Comparison of ENCODE assay signal across 8 mouse cellular contexts in genomic region chr1:161037026-161037425, GRCm38 (mm10). TPM values are rescaled to one million over a fixed set of nuclear protein-coding genes. Genes with fewer than 3 reads are reported as not detected.
DNase-seq lines count a peak whose midpoint lies in the region; ATAC-seq lines count a peak whose summit lies in the region.

No protein-coding gene starts in this region.

- WGBS in heart, embryonic 10.5 days = 4% methylated on average over 1 of the region's 1 CpGs
- WGBS in hindbrain, embryonic 11.5 days = 0% methylated on average over 1 of the region's 1 CpGs
- 0% methylated on average over 1 of the region's 1 CpGs for WGBS in midbrain, embryonic 11.5 days

- H3K4me3 ChIP-seq in heart, embryonic 10.5 days = peak overlapping the region; percentile 80
- peak overlapping the region; percentile 62 for H3K4me3 ChIP-seq in hindbrain, embryonic 11.5 days (ENCODE audit: low read depth, low read length)
- peak overlapping the region; percentile 70 for H3K4me3 ChIP-seq in midbrain, embryonic 11.5 days (ENCODE audit: low read depth, low read length)

- H3K9me3 ChIP-seq in heart, embryonic 10.5 days = no peaks in the 10 kb centered on the region
- H3K9me3 ChIP-seq in hindbrain, embryonic 11.5 days (ENCODE audit: control insufficient read depth, low read length) = no peaks in the 10 kb centered on the region
- no peaks in the 10 kb centered on the region for H3K9me3 ChIP-seq in midbrain, embryonic 11.5 days (ENCODE audit: control insufficient read depth, low read length)

- H3K4me1 ChIP-seq in heart, embryonic 10.5 days = peaks cover 4% of the 10 kb centered on the region; the same call in 1 of the 2 replicates
- H3K4me1 ChIP-seq in hindbrain, embryonic 11.5 days (replicated peaks; ENCODE audit: control insufficient read depth, insufficient read depth, low read length) = no peaks in the 10 kb centered on the region
- H3K4me1 ChIP-seq in midbrain, embryonic 11.5 days (ENCODE audit: control insufficient read depth, insufficient read depth, low read length) = peaks cover 17% of the 10 kb centered on the region

- H3K27ac ChIP-seq in heart, embryonic 10.5 days = peak overlapping the region; percentile 98
- peak overlapping the region; percentile 82; the same call in 1 of the 2 replicates for H3K27ac ChIP-seq in hindbrain, embryonic 11.5 days (ENCODE audit: low read depth, low read length)
- H3K27ac ChIP-seq in midbrain, embryonic 11.5 days (ENCODE audit: low read depth, low read length) = peak overlapping the region; percentile 12; the same call in 1 of the 2 replicates

- no peak for ATAC-seq in hindbrain, embryonic 11.5 days (ENCODE audit: low FRiP score)
- ATAC-seq in midbrain, embryonic 11.5 days (ENCODE audit: low FRiP score) = no peak

- DNase-seq in heart, embryonic 10.5 days (ENCODE audit: low spot score) = no peak
- no peak for DNase-seq in heart, adult 9 months (ENCODE audit: low spot score in 2 of 2)
- peak; percentile 32 for DNase-seq in MEL-GATA-1-ER (ENCODE audit: extremely low read depth, low read depth)
- DNase-seq in hindbrain, embryonic 11.5 days (ENCODE audit: low spot score) = peak; percentile 3
- peak; percentile 85 for DNase-seq in midbrain, embryonic 11.5 days (ENCODE audit: low spot score, missing footprints)
- no peak for DNase-seq in layer of hippocampus, postnatal 14 days (ENCODE audit: low spot score in 2 of 2)
- DNase-seq in urinary bladder, postnatal 4 days (ENCODE audit: low spot score in 2 of 2) = no peak
- no peak for DNase-seq in urinary bladder, adult 2 months (ENCODE audit: low spot score)

- peaks cover 48% of the 10 kb centered on the region for H3K36me3 ChIP-seq in heart, embryonic 10.5 days
- no peaks in the 10 kb centered on the region for H3K36me3 ChIP-seq in hindbrain, embryonic 11.5 days (ENCODE audit: control insufficient read depth, insufficient read depth, low read length)
- peaks cover 9% of the 10 kb centered on the region; the same call in 1 of the 2 replicates for H3K36me3 ChIP-seq in midbrain, embryonic 11.5 days (ENCODE audit: control insufficient read depth, insufficient read depth, low read length)

- no peaks in the 10 kb centered on the region for H3K27me3 ChIP-seq in heart, embryonic 10.5 days (ENCODE audit: insufficient read depth, poor library complexity, severe bottlenecking)
- no peaks in the 10 kb centered on the region for H3K27me3 ChIP-seq in hindbrain, embryonic 11.5 days (ENCODE audit: control insufficient read depth, insufficient read depth, low read length)
- H3K27me3 ChIP-seq in midbrain, embryonic 11.5 days (ENCODE audit: control insufficient read depth, insufficient read depth, low read length) = no peaks in the 10 kb centered on the region

- H3K4me2 ChIP-seq in hindbrain, embryonic 11.5 days (replicated peaks; ENCODE audit: low read depth, low read length) = peak overlapping the region; percentile 76
- peak overlapping the region; percentile 92 for H3K4me2 ChIP-seq in midbrain, embryonic 11.5 days

- H3K9ac ChIP-seq in hindbrain, embryonic 11.5 days (ENCODE audit: low read depth, low read length) = peak overlapping the region; percentile 91
- H3K9ac ChIP-seq in midbrain, embryonic 11.5 days (ENCODE audit: low read length) = peak overlapping the region; percentile 87

RNA-seq across cellular contexts. Expression of gene Zbtb37, which starts 2.4 kb away (rescaled TPM):
- polyA plus RNA-seq in heart, embryonic 10.5 days (2016; fragmentation: Nextera tagmentation; extraction: Ambion mirVana) = 6.9 and 8.7 TPM in 2 replicates
- polyA plus RNA-seq in hindbrain, embryonic 11.5 days (2014; fragmentation: Nextera tagmentation; extraction: Ambion mirVana) = 8.6 and 15.1 TPM in 2 replicates
- polyA plus RNA-seq in midbrain, embryonic 11.5 days (2014; fragmentation: Nextera tagmentation; extraction: Ambion mirVana) = 10.7 and 15.0 TPM in 2 replicates
- total RNA-seq in layer of hippocampus, postnatal 14 days (2021) = 10 to 100 TPM; 15.7 to 19.2 TPM
- polyA plus RNA-seq in urinary bladder, adult 2 months (2012; rRNA removed) = 4.1 and 4.2 TPM in 2 replicates

RNA-seq across cellular contexts. Expression of gene Dars2, which starts 33.4 kb away (rescaled TPM):
- 47.8 and 57.3 TPM in 2 replicates for polyA plus RNA-seq in heart, embryonic 10.5 days (2016; fragmentation: Nextera tagmentation; extraction: Ambion mirVana)
- 43.2 and 51.5 TPM in 2 replicates for polyA plus RNA-seq in hindbrain, embryonic 11.5 days (2014; fragmentation: Nextera tagmentation; extraction: Ambion mirVana)
- 56.3 and 58.7 TPM in 2 replicates for polyA plus RNA-seq in midbrain, embryonic 11.5 days (2014; fragmentation: Nextera tagmentation; extraction: Ambion mirVana)
- 10 to 100 TPM; 27.0 TPM for total RNA-seq in layer of hippocampus, postnatal 14 days (2021)
- polyA plus RNA-seq in urinary bladder, adult 2 months (2012; rRNA removed) = 17.0 and 17.9 TPM in 2 replicates

RNA-seq across cellular contexts. Expression of gene Cenpl, which starts 33.5 kb away (rescaled TPM):
- polyA plus RNA-seq in heart, embryonic 10.5 days (2016; fragmentation: Nextera tagmentation; extraction: Ambion mirVana) = 21.6 and 25.5 TPM in 2 replicates
- polyA plus RNA-seq in hindbrain, embryonic 11.5 days (2014; fragmentation: Nextera tagmentation; extraction: Ambion mirVana) = 36.5 and 38.8 TPM in 2 replicates
- 41.6 and 45.8 TPM in 2 replicates for polyA plus RNA-seq in midbrain, embryonic 11.5 days (2014; fragmentation: Nextera tagmentation; extraction: Ambion mirVana)
- 1 to 10 TPM; 1.6 to 1.9 TPM for total RNA-seq in layer of hippocampus, postnatal 14 days (2021)
- 2.6 and 3.2 TPM in 2 replicates for polyA plus RNA-seq in urinary bladder, adult 2 months (2012; rRNA removed)

RNA-seq across cellular contexts. Expression of gene Serpinc1, which starts 58.6 kb away (rescaled TPM):
- polyA plus RNA-seq in heart, embryonic 10.5 days (2016; fragmentation: Nextera tagmentation; extraction: Ambion mirVana) = 1.7 and 32.9 TPM in 2 replicates
- 1.7 and 2.0 TPM in 2 replicates for polyA plus RNA-seq in hindbrain, embryonic 11.5 days (2014; fragmentation: Nextera tagmentation; extraction: Ambion mirVana)
- 1.4 and 1.9 TPM in 2 replicates for polyA plus RNA-seq in midbrain, embryonic 11.5 days (2014; fragmentation: Nextera tagmentation; extraction: Ambion mirVana)
- total RNA-seq in layer of hippocampus, postnatal 14 days (2021) = under 1 TPM; 0.48 to 0.58 TPM
- 0.22 and 0.27 TPM in 2 replicates for polyA plus RNA-seq in urinary bladder, adult 2 months (2012; rRNA removed)

Comparison
In these comparisons a context has a peak if more than half of its experiments do, and no peak if none do; other contexts are left out.
1. DNase-seq: peak in MEL-GATA-1-ER (single experiment), hindbrain, embryonic 11.5 days (single experiment) and midbrain, embryonic 11.5 days (single experiment); none in heart, embryonic 10.5 days (single experiment), heart, adult 9 months (0 of 2), layer of hippocampus, postnatal 14 days (0 of 2), urinary bladder, postnatal 4 days (0 of 2) and urinary bladder, adult 2 months (single experiment).
2. H3K27ac ChIP-seq: peak in every context shown above with its lines; median percentile 98 in heart, embryonic 10.5 days; 82 in hindbrain, embryonic 11.5 days; 12 in midbrain, embryonic 11.5 days.
3. Peak in every context shown above with its lines, with median percentiles within 50 percentile points of each other: H3K4me3 ChIP-seq.